Mouse (Mus musculus) neural tube, embryonic 15.5 days (tissue): Measurements from ENCODE around the gene Ccnyl1. TPM values are rescaled to one million over a fixed set of nuclear protein-coding genes. Genes with fewer than 3 reads are reported as not detected.
A peak's percentile ranks its signal among the peaks of the same experiment; 100 is the strongest.

Experiments used
- ATAC-seq: fragments of 200-750 bp; cut with Nextera tagmentation; 2 replicates; pipeline ENCODE4 v1.8.0; 2017; ENCODE audit warnings: mild to moderate bottlenecking, moderate TSS enrichment, moderate library complexity; ENCODE audit not compliant: low FRiP score
- H3K27ac ChIP-seq: fragments of 300-500 bp; sonication (generic); replicated peaks from 2 replicates; pipeline ENCODE4 v1.5.1; 2015; ENCODE audit warnings: mild to moderate bottlenecking, inconsistent platforms
- H3K27me3 ChIP-seq: fragments of 300-500 bp; sonication (generic); replicated peaks from 2 replicates; pipeline ENCODE4 v1.6.1; 2015; ENCODE audit warnings: inconsistent platforms
- H3K36me3 ChIP-seq: fragments of 300-500 bp; sonication (generic); 2 replicates; pipeline ENCODE4 v1.6.1; 2015; ENCODE audit warnings: inconsistent platforms
- H3K4me1 ChIP-seq: fragments of 300-500 bp; sonication (generic); 2 replicates; pipeline ENCODE4 v1.6.1; 2015; ENCODE audit warnings: inconsistent platforms
- H3K4me2 ChIP-seq: fragments of 300-500 bp; sonication (generic); 2 replicates; pipeline ENCODE4 v1.6.1; 2015; ENCODE audit warnings: inconsistent platforms, mild to moderate bottlenecking, moderate library complexity
- H3K4me3 ChIP-seq: fragments of 300-500 bp; sonication (generic); replicated peaks from 2 replicates; pipeline ENCODE4 v1.5.1; 2015; ENCODE audit warnings: mild to moderate bottlenecking, inconsistent platforms
- H3K9ac ChIP-seq: fragments of 300-500 bp; sonication (generic); replicated peaks from 2 replicates; pipeline ENCODE4 v1.6.1; 2015; ENCODE audit warnings: mild to moderate bottlenecking, inconsistent platforms
- H3K9me3 ChIP-seq: fragments of 300-500 bp; sonication (generic); replicated peaks from 2 replicates; pipeline ENCODE4 v1.6.1; 2016; ENCODE audit warnings: inconsistent platforms
- WGBS: fragments of 180-500 bp; shearing (Covaris S2); methylation state at CpG from one replicate; pipeline ENCODE4 v1.1.7; 2015; ENCODE audit warnings: mixed read lengths; 5-methylcytosine and 5-hydroxymethylcytosine counted together
- polyA plus RNA-seq: library from polyadenylated mRNA; unstranded; fragments of >200 nt; fragmentation: Nextera tagmentation; extraction: Ambion mirVana; gene quantifications from 2 replicates; pipeline ENCODE4 v1.2.1, GENCODE M21; 2015

Gene Ccnyl1
- polyA plus RNA-seq, 1 experiment from 2014 or later = 3.9 TPM

GRCm38 (mm10) chr1:64706610-64707009 is 16.4 kb downstream of the Ccnyl1 start:
- no peak for ATAC-seq
- H3K4me3 ChIP-seq = no peak overlapping the region

GRCm38 (mm10) chr1:64709891-64710290 is 19.6 kb downstream of the Ccnyl1 start:
- WGBS = 17% methylated on average over 2 of the region's 2 CpGs
- no peaks in the 10 kb centered on the region for H3K9me3 ChIP-seq
- H3K4me1 ChIP-seq = no peaks in the 10 kb centered on the region
- H3K4me3 ChIP-seq = no peak overlapping the region
- H3K27me3 ChIP-seq = no peaks in the 10 kb centered on the region
- no peak overlapping the region for H3K4me2 ChIP-seq
- H3K36me3 ChIP-seq = peaks cover 12% of the 10 kb centered on the region
- no peak overlapping the region for H3K9ac ChIP-seq
- no peak for ATAC-seq
- no peak overlapping the region for H3K27ac ChIP-seq

More at GRCm38 (mm10) chr1:64706610-64707009, 16.4 kb downstream of the Ccnyl1 start:
- Histone ChIP-seq H3K9ac (no peak overlapping the region), H3K27me3 (no peaks in the 10 kb centered on the region), H3K36me3 (peaks cover 23% of the 10 kb centered on the region), H3K27ac (no peak overlapping the region), H3K4me1 (no peaks in the 10 kb centered on the region), H3K4me2 (no peak overlapping the region), H3K9me3 (no peaks in the 10 kb centered on the region)
- 94% methylated on average over 2 of the region's 2 CpGs for WGBS

GRCm38 (mm10) chr1:64712006-64712760 is 21.9 kb downstream of the Ccnyl1 start:
- Histone ChIP-seq H3K9me3 (no peaks in the 10 kb centered on the region), H3K36me3 (peaks cover 19% of the 10 kb centered on the region), H3K27me3 (no peaks in the 10 kb centered on the region), H3K27ac (no peak overlapping the region), H3K4me2 (no peak overlapping the region), H3K9ac (no peak overlapping the region), H3K4me3 (no peak overlapping the region), H3K4me1 (no peaks in the 10 kb centered on the region)
- WGBS = 86% methylated on average over 14 of the region's 14 CpGs
- ATAC-seq = no peak

GRCm38 (mm10) chr1:64715458-64715857 is 25.2 kb downstream of the Ccnyl1 start:
- no peaks in the 10 kb centered on the region for H3K27me3 ChIP-seq
- H3K9me3 ChIP-seq = no peaks in the 10 kb centered on the region
- ATAC-seq = no peak
- no peaks in the 10 kb centered on the region for H3K4me1 ChIP-seq
- WGBS = 88% methylated on average over 2 of the region's 2 CpGs
- H3K36me3 ChIP-seq = peaks cover 14% of the 10 kb centered on the region
- H3K9ac ChIP-seq = no peak overlapping the region
- H3K4me3 ChIP-seq = no peak overlapping the region
- H3K27ac ChIP-seq = no peak overlapping the region
- no peak overlapping the region for H3K4me2 ChIP-seq

GRCm38 (mm10) chr1:64716589-64717304 is 26.5 kb downstream of the Ccnyl1 start:
- Histone ChIP-seq H3K27ac (no peak overlapping the region), H3K4me2 (no peak overlapping the region), H3K9me3 (no peaks in the 10 kb centered on the region), H3K27me3 (no peaks in the 10 kb centered on the region), H3K36me3 (peaks cover 14% of the 10 kb centered on the region), H3K9ac (no peak overlapping the region), H3K4me1 (no peaks in the 10 kb centered on the region), H3K4me3 (no peak overlapping the region)
- 91% methylated on average over 7 of the region's 7 CpGs for WGBS
- ATAC-seq = no peak

- Histone ChIP-seq H3K4me1 (no peaks in the 10 kb centered on the region), H3K36me3 (peaks cover 14% of the 10 kb centered on the region), H3K4me3 (no peak overlapping the region), H3K9ac (no peak overlapping the region), H3K9me3 (no peaks in the 10 kb centered on the region), H3K27me3 (no peaks in the 10 kb centered on the region), H3K4me2 (no peak overlapping the region), H3K27ac (no peak overlapping the region)
- no peak; the same call in 1 of the 2 replicates for ATAC-seq
Measured at GRCm38 (mm10) chr1:64717504-64717903, 27.2 kb downstream of the Ccnyl1 start.

- peaks cover 2% of the 10 kb centered on the region; the same call in 1 of the 2 replicates for H3K36me3 ChIP-seq
- H3K4me3 ChIP-seq = no peak overlapping the region
- 43% methylated on average over 10 of the region's 10 CpGs for WGBS
- H3K4me2 ChIP-seq = no peak overlapping the region
- H3K27me3 ChIP-seq = no peaks in the 10 kb centered on the region
- no peaks in the 10 kb centered on the region for H3K9me3 ChIP-seq
- H3K9ac ChIP-seq = no peak overlapping the region
- no peak overlapping the region for H3K27ac ChIP-seq
- ATAC-seq = no peak
- no peaks in the 10 kb centered on the region for H3K4me1 ChIP-seq
Measured at GRCm38 (mm10) chr1:64721034-64721587, 30.9 kb downstream of the Ccnyl1 start.

GRCm38 (mm10) chr1:64730046-64730445 is 39.8 kb downstream of the Ccnyl1 start:
- Histone ChIP-seq H3K4me2 (no peak overlapping the region), H3K4me1 (peaks cover 7% of the 10 kb centered on the region), H3K27me3 (peaks cover 34% of the 10 kb centered on the region), H3K4me3 (no peak overlapping the region), H3K9me3 (no peaks in the 10 kb centered on the region), H3K36me3 (no peaks in the 10 kb centered on the region), H3K27ac (no peak overlapping the region), H3K9ac (no peak overlapping the region)
- no peak for ATAC-seq
- 78% methylated on average over 4 of the region's 4 CpGs for WGBS

- peaks cover 16% of the 10 kb centered on the region for H3K4me1 ChIP-seq
- 0 out of 2 replicates have a peak overlapping the region, but pooled peaks have one; percentile 2 for H3K4me2 ChIP-seq
- no peak for ATAC-seq
- no peak overlapping the region for H3K4me3 ChIP-seq
- H3K27ac ChIP-seq = no peak overlapping the region
- 59% methylated on average over 16 of the region's 16 CpGs for WGBS
- no peaks in the 10 kb centered on the region for H3K9me3 ChIP-seq
- H3K36me3 ChIP-seq = no peaks in the 10 kb centered on the region
- H3K27me3 ChIP-seq = peaks cover 48% of the 10 kb centered on the region
- no peak overlapping the region for H3K9ac ChIP-seq
Measured at GRCm38 (mm10) chr1:64731341-64732020, 41.2 kb downstream of the Ccnyl1 start.

- Histone ChIP-seq H3K9ac (no peak overlapping the region), H3K4me1 (peaks cover 23% of the 10 kb centered on the region), H3K27me3 (peaks cover 54% of the 10 kb centered on the region), H3K4me2 (no peak overlapping the region), H3K9me3 (no peaks in the 10 kb centered on the region), H3K27ac (no peak overlapping the region), H3K4me3 (no peak overlapping the region), H3K36me3 (no peaks in the 10 kb centered on the region)
- no peak for ATAC-seq
- 42% methylated on average over 10 of the region's 10 CpGs for WGBS
Measured at GRCm38 (mm10) chr1:64732161-64732560, 41.9 kb downstream of the Ccnyl1 start.

- no peak overlapping the region for H3K9ac ChIP-seq
- ATAC-seq = no peak
- H3K4me2 ChIP-seq = no peak overlapping the region
- peaks cover 56% of the 10 kb centered on the region for H3K27me3 ChIP-seq
- no peaks in the 10 kb centered on the region for H3K36me3 ChIP-seq
- no peak overlapping the region for H3K4me3 ChIP-seq
- no peaks in the 10 kb centered on the region for H3K9me3 ChIP-seq
- 53% methylated on average over 7 of the region's 7 CpGs for WGBS
- H3K27ac ChIP-seq = no peak overlapping the region
- H3K4me1 ChIP-seq = peaks cover 27% of the 10 kb centered on the region
Measured at GRCm38 (mm10) chr1:64732637-64733200, 42.5 kb downstream of the Ccnyl1 start.
